Mouse (Mus musculus) bone marrow macrophage, adult 2 months (primary cell): Measurements from ENCODE around the gene Exoc3l2. TPM values are rescaled to one million over a fixed set of nuclear protein-coding genes. Genes with fewer than 3 reads are reported as not detected.

ENCODE experiments used
- H3K27ac ChIP-seq: 2 replicates; pipeline ENCODE4 v1.5.1; 2012; ENCODE audit warnings: low read depth, low read length; ENCODE audit not compliant: insufficient read depth
- H3K4me1 ChIP-seq: 2 replicates; pipeline ENCODE4 v1.6.1; 2012; ENCODE audit warnings: low read length; ENCODE audit not compliant: control insufficient read depth, insufficient read depth
- H3K4me3 ChIP-seq: 2 replicates; pipeline ENCODE4 v1.5.1; 2012; ENCODE audit warnings: mild to moderate bottlenecking, low read length, moderate library complexity; ENCODE audit not compliant: insufficient read depth
- CTCF ChIP-seq: IDR thresholded peaks from 2 replicates; pipeline ENCODE4 v1.5.1; 2012; ENCODE audit warnings: low read depth, mild to moderate bottlenecking, low read length, moderate library complexity
- POLR2A ChIP-seq: IDR thresholded peaks from 2 replicates; pipeline ENCODE4 v1.6.1; 2012; ENCODE audit warnings: mild to moderate bottlenecking, low read depth, low read length, borderline replicate concordance
- polyA plus RNA-seq: library from polyadenylated mRNA; stranded (reverse); fragments of >200 nt; gene quantifications from 2 replicates; pipeline ENCODE4 v1.2.4, GENCODE M21; 2012; ENCODE audit not compliant: missing spikeins, insufficient read depth, insufficient read length

Gene Exoc3l2
- polyA plus RNA-seq, 1 experiment = not detected

DNA sequence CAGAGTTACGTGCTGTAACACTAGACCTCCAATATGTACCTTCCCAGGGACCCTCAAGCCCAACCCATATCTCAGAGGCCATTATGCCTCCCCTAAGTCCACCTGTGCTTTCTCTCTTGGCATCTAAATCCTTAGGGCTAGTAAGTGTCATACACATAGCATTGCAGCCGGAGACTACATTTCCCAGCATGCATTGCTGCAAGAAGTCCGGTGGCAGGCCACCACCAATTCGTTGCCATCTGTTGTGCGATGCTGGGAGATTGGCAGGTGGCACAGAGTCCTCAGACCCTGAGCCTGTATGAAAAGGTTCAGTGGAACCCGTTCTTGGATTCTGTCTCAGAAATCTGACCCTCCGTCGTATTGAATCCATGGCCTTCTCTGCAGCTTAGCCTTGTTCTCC is 33.4 kb upstream of the Exoc3l2 start:
- Histone ChIP-seq H3K4me3 (no peak overlapping the region), H3K27ac (no peak overlapping the region), H3K4me1 (no peaks in the 10 kb centered on the region)
- TF ChIP-seq POLR2A (no peak), CTCF (no peak)

DNA sequence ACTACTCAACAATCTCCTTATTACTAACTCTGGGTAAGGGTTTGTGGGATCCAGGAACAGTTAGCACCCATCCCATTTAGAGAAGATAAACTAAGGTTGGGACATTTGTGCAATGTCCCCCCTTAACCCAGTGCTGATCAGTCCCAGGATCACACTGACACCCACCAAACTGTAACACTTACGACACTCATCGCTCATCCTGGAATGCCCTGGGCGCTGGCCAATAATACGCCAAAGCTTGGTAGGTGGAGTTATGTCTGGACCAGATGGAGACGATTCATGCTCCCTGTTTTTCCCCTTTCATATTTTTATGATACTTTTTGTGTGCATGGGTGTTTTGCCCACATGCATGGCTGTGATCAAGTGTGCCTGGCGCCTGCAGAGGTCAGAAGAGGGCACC is 32.7 kb upstream of the Exoc3l2 start:
- H3K4me3 ChIP-seq = no peak overlapping the region

DNA sequence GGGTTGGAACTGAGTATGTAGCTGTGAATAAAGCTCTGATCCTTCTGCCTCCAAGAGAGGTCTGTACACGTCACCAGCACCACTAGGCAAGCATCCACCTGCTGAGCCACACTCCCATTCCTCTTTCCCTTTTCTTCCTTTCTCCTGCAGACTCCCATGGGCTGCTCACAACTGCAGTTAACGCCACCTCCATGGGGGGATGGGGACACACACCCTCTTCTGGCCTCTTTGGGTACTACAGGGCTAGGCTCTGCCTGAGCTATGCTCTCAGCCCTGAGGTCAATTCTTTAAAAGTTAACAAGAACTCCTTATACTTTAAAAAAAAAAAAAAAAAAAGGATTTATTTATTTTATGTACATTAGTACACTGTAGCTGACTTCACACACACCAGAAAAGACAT is 30.7 kb upstream of the Exoc3l2 start:
- no peaks in the 10 kb centered on the region for H3K4me1 ChIP-seq
- no peak for TF ChIP-seq POLR2A
- no peak for TF ChIP-seq CTCF

More for the DNA sequence above, 32.7 kb upstream of the Exoc3l2 start:
- Histone ChIP-seq H3K27ac (no peak overlapping the region), H3K4me1 (no peaks in the 10 kb centered on the region)
- TF ChIP-seq POLR2A (no peak), CTCF (no peak)

DNA sequence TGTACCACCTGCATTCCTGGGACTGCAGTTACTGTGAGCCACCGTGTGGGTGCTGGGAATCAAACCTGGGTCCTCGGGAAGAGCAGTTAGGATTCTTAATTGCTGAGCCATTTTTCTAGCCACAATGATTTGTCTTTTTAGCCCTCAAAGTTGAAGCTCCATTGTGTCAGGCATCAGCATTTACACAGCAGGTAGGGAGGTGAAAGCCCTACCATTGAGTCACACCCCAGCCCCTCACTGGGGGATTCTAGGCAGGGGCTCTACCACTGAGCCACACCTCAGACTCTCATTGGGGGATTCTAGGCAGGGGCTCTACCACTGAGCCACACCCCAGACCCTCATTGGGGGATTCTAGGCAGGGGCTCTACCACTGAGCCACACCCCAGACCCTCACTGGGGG is 26.9 kb upstream of the Exoc3l2 start:
- TF ChIP-seq CTCF (no peak), POLR2A (no peak)
- H3K27ac ChIP-seq = no peak overlapping the region

More for the DNA sequence above, 30.7 kb upstream of the Exoc3l2 start:
- H3K4me3 ChIP-seq = no peak overlapping the region
- no peak overlapping the region for H3K27ac ChIP-seq

DNA sequence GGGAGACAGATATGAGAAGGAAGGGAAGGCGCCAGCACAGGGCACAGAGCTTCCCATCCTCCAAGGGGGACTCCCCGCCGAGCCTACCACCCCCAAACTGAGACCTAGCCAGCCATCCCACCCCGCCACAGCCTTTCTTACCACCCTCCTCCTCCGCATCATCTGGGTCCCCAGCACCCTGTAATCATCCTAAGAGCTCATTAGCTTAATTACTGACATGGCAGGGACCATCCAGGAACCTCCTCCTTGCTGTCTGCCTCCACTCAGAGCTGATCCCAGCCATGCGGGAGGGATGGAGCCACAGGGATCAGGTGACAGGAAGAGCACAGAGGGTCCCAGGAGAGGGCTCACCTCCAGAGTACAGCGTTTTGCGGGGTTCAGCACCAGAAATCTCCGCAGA is 26.1 kb upstream of the Exoc3l2 start:
- no peak overlapping the region for H3K4me3 ChIP-seq
- no peaks in the 10 kb centered on the region for H3K4me1 ChIP-seq
- no peak overlapping the region for H3K27ac ChIP-seq
- no peak for TF ChIP-seq POLR2A
- no peak for TF ChIP-seq CTCF

More for the DNA sequence above, 26.9 kb upstream of the Exoc3l2 start:
- H3K4me1 ChIP-seq = no peaks in the 10 kb centered on the region
- no peak overlapping the region for H3K4me3 ChIP-seq

DNA sequence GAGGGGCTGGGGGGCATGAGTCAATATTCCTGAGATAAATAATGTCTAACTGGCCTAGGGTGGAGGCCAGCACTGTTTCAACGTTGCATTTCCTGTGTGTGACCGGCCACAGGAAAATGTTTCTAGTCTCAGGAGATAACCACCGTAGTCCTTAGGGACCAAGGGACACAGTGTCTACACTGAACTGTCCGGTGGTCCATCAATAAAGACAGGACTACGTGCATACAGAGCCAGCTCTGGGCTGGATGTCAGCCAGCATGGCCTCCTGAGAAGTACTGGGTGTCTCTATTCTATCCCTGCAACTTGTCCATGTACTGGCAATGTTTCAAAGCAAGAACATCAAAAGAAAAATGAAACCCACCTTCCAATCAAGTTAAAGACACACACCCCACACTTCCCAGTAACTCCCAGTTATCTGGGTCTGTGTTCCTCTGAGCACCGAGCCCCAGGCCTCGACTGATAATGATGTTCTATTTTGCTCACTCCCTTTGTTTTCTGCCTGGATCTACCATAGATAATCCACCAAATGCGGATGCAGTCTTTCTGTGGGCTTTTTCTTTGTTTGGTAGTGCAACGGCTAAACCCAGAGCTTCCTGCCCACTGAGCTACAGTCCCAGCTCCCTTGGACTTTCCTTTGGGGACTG is 21.6 kb upstream of the Exoc3l2 start:
- H3K4me3 ChIP-seq = no peak overlapping the region
- H3K27ac ChIP-seq = no peak overlapping the region
- no peaks in the 10 kb centered on the region for H3K4me1 ChIP-seq
- TF ChIP-seq POLR2A (no peak), CTCF (no peak)

DNA sequence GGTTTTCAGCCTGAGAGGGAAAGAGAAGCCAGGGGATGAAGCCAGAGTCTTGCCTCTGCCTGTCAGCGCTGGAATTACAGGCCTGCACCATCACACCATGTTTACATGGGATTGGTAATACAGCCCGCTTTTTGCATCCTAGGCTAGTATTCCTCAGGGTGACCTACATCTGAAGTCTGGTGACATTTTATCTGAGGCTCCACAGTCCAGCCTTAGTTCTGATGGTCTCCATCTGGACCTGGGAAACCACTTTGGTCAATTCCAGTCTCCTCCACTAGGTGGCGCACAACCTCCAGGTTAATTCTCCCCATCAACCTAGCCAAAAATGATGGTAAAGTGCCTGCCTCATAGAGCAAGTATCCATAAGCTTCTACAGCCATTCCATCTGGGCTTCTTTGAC is 19.8 kb upstream of the Exoc3l2 start:
- no peak overlapping the region for H3K27ac ChIP-seq
- TF ChIP-seq CTCF (peak; percentile 17; the same call in 1 of the 2 replicates), POLR2A (no peak)
- no peak overlapping the region for H3K4me3 ChIP-seq
- no peaks in the 10 kb centered on the region for H3K4me1 ChIP-seq

DNA sequence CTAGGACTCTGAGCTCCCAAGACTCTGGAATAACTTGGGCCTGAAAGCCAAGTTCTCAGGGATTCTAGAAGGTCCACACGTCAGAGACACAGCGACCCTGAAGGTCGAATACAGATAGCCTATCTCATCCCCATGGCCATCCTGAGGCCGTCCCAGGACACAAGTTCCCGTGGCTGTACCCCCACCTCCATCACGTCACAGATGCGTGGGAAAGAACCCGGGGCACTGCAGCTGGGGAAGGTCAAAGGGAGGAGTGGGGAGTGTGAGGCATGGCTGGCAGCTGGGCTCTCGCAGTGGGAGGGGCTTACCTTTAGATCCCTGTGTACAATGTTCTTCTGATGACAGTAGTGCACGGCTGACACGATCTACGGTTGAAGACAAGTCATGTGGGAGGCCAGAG is 18.3 kb upstream of the Exoc3l2 start:
- H3K27ac ChIP-seq = no peak overlapping the region
- no peak overlapping the region for H3K4me3 ChIP-seq
- H3K4me1 ChIP-seq = no peaks in the 10 kb centered on the region
- TF ChIP-seq POLR2A = no peak
- no peak for TF ChIP-seq CTCF

DNA sequence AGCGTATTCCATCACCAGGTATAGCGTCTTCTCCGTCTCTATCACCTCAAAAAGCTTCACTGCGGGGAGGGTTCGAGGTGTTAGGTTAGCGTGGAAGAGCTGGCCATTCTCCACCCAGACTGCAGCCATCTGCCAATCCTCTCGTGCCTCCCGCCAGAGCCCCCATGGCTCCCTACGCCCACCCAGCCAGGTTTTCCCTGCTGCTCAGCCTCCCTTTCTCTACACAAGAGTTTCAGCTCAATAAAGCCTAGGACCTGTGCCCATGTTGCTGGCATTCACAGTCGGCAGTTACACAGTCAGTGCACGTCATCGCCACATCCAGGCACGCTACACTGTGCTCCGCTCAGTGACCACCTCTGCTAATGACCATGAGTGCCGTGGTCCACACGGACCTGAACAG is 15.4 kb upstream of the Exoc3l2 start:
- H3K4me1 ChIP-seq = no peaks in the 10 kb centered on the region
- TF ChIP-seq POLR2A (no peak), CTCF (no peak)
- no peak overlapping the region for H3K4me3 ChIP-seq
- no peak overlapping the region for H3K27ac ChIP-seq

DNA sequence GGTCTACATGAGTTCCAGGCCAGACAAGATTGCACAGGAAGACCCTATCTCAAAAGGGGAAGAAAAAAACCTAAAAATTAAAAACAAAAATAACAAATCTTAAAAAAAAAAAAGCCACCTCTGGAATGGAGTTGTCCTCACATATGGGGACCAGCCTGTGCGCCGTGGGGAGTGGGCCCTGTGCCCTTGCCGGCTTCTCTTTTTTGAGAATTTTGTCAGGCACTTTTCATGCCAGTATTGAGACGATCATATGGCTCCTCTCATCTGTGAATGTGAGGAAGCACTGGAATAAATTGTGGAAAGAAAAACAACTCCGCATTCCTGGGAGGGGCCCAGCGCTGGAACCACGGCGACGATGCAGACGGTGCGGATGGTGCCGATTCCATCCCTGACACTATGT is 14.0 kb upstream of the Exoc3l2 start:
- TF ChIP-seq CTCF (no peak), POLR2A (no peak)
- H3K4me3 ChIP-seq = no peak overlapping the region
- H3K4me1 ChIP-seq = no peaks in the 10 kb centered on the region
- H3K27ac ChIP-seq = no peak overlapping the region
